34 mouse cellular contexts compared by ENCODE assay signal in genomic region chr7:110897202-110897601, GRCm38 (mm10). TPM values are rescaled to one million over a fixed set of nuclear protein-coding genes. Genes with fewer than 3 reads are reported as not detected.
"Had no signal": no experiment of that assay in that cellular context is flagged by ENCODE, and none has a peak within 500 bp of the region (broad histone marks: within the 10 kb centered on the region; RNA-seq: fewer than 3 reads in every experiment).

No protein-coding gene starts in this region.

- H3K36me3 ChIP-seq: limb, embryonic 10.5 days; limb, embryonic 12.5 days; limb, embryonic 13.5 days; limb, embryonic 15.5 days; liver, embryonic 12.5 days; liver, embryonic 15.5 days; lung, embryonic 15.5 days; midbrain, embryonic 10.5 days; midbrain, embryonic 12.5 days; midbrain, embryonic 13.5 days; midbrain, embryonic 15.5 days; neural tube, embryonic 12.5 days had no signal

- DNase-seq: left cerebral cortex, postnatal 4 days; liver; liver, embryonic 13.5 days; liver, postnatal 0 days; lung, adult 18-20 months; lung, adult 2 months; lung, embryonic 14.5 days; lung, postnatal 10 days; lung, postnatal 14 days; lung, postnatal 36 days; lung, postnatal 4 days; midbrain, embryonic 14.5 days had no signal

- H3K4me2 ChIP-seq: limb, embryonic 12.5 days; limb, embryonic 13.5 days; limb, embryonic 15.5 days; liver, embryonic 11.5 days; liver, embryonic 12.5 days; liver, embryonic 13.5 days; liver, embryonic 15.5 days; lung, embryonic 14.5 days; lung, embryonic 15.5 days; midbrain, embryonic 11.5 days; midbrain, embryonic 12.5 days; midbrain, embryonic 13.5 days; midbrain, embryonic 15.5 days; neural tube, embryonic 12.5 days had no signal

- H3K27me3 ChIP-seq: limb, embryonic 12.5 days; limb, embryonic 13.5 days; limb, embryonic 15.5 days; liver, embryonic 12.5 days; liver, embryonic 13.5 days; liver, embryonic 15.5 days; lung, embryonic 15.5 days; megakaryocyte, embryonic 14.5 days; midbrain, embryonic 12.5 days; midbrain, embryonic 13.5 days; midbrain, embryonic 15.5 days; neural tube, embryonic 12.5 days had no signal

- H3K4me3 ChIP-seq: limb, embryonic 10.5 days; limb, embryonic 12.5 days; limb, embryonic 13.5 days; limb, embryonic 15.5 days; liver, embryonic 12.5 days; liver, embryonic 13.5 days; liver, embryonic 15.5 days; lung, embryonic 15.5 days; midbrain, embryonic 10.5 days; midbrain, embryonic 12.5 days; midbrain, embryonic 13.5 days; midbrain, embryonic 15.5 days; myocyte; neural tube, embryonic 12.5 days had no signal

- H3K27ac ChIP-seq: limb, embryonic 10.5 days; limb, embryonic 12.5 days; limb, embryonic 13.5 days; limb, embryonic 15.5 days; liver, embryonic 12.5 days; liver, embryonic 13.5 days; liver, embryonic 14.5 days; liver, embryonic 15.5 days; lung, embryonic 15.5 days; macrophage; midbrain, embryonic 10.5 days; midbrain, embryonic 12.5 days; midbrain, embryonic 13.5 days; midbrain, embryonic 15.5 days; neural tube, embryonic 12.5 days had no signal

- H3K9me3 ChIP-seq: limb, embryonic 10.5 days; limb, embryonic 12.5 days; limb, embryonic 13.5 days; limb, embryonic 15.5 days; liver, embryonic 12.5 days; liver, embryonic 13.5 days; liver, embryonic 15.5 days; lung, embryonic 15.5 days; megakaryocyte, embryonic 14.5 days; midbrain, embryonic 10.5 days; midbrain, embryonic 12.5 days; midbrain, embryonic 13.5 days; midbrain, embryonic 15.5 days; neural tube, embryonic 12.5 days had no signal

- H3K9ac ChIP-seq: limb, embryonic 12.5 days; limb, embryonic 13.5 days; limb, embryonic 15.5 days; liver, embryonic 12.5 days; liver, embryonic 13.5 days; liver, embryonic 14.5 days; liver, embryonic 15.5 days; liver, postnatal 0 days; lung, embryonic 14.5 days; lung, embryonic 15.5 days; midbrain, embryonic 12.5 days; midbrain, embryonic 13.5 days; midbrain, embryonic 15.5 days; neural tube, embryonic 12.5 days had no signal

- ATAC-seq: liver, embryonic 12.5 days; liver, postnatal 0 days; lung, postnatal 0 days; midbrain, embryonic 13.5 days; midbrain, embryonic 15.5 days; midbrain, embryonic 16.5 days had no signal

- H3K4me1 ChIP-seq: limb, embryonic 10.5 days; limb, embryonic 12.5 days; limb, embryonic 15.5 days; midbrain, embryonic 12.5 days; midbrain, embryonic 13.5 days; midbrain, embryonic 15.5 days; neural tube, embryonic 12.5 days had no signal

RNA-seq across cellular contexts. Expression of gene Lyve1, which starts 34.2 kb away (rescaled TPM):
- total RNA-seq: megakaryocyte-erythroid progenitor cell, adult 5-6 weeks; monocyte, adult 5-6 weeks had no signal
- polyA plus RNA-seq: myocyte had no signal
